Mouse (Mus musculus) duodenum, adult 2 months (tissue): Measurements from ENCODE around the gene Gm21440. TPM values are rescaled to one million over a fixed set of nuclear protein-coding genes. Genes with fewer than 3 reads are reported as not detected.

ENCODE experiments used
- polyA plus RNA-seq: library from polyadenylated mRNA; depleted of rRNA; stranded (reverse); fragments of >200 nt; gene quantifications from 2 replicates; pipeline ENCODE4 v1.2.3, GENCODE M21; 2012; ENCODE audit warnings: low replicate concordance; rRNA removed

Gene Gm21440
- polyA plus RNA-seq: not detected in 2 replicates

DNA sequence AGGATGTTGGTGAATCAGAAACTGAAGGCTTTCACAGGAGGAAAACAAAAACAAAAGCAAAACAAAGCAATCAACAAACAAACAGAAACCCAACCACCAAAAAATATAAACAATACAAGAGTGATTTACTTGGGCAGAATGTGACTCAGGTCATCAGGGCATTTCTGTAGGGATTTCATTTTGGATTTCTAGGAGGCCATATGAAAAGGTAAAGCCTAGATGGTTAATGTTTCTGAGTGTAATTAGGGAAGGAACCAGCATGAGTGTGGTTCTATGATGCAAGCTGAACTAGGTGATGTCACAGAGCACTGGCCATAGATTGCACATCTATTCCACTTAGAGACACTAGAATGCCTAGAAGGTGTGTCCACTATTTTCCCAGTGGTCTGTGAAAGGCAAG, at the start of gene Gm21440, which contains the start of gene Gm21454:
Gm21440 (plus strand) TSS at position 301 of the 400 bp plus-strand sequence.
Gm21454 (plus strand) TSS at position 352 of the 400 bp plus-strand sequence.

DNA sequence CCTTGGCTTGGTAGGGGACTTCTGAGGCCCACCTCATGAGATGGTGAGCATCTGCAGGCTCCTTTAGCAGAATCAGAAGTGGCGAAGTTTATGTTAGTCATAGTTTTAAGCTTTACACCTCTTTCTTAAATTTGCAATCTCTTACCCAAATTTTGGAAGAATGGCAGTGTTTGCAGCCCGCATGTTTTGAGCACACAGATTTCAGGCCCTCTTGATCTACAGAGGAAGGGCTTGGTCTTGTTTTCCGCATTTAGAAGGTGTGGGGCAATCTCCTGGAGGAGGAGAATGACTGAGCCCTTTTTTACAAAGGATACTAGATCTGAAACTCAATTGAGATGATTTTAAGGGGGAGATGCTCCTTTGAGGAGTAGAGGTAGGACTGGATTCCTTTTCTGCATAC, 28.4 kb upstream of the Gm21440 start, which contains the start of gene Gm21828:
Gm21828 (minus strand) TSS at position 101 of the 400 bp plus-strand sequence.

Other genes starting within 250 kb of the Gm21440 start
- not detected in 2 replicates for gene Gm20807, start 209.5 kb upstream of the Gm21440 start, polyA plus RNA-seq
- not detected in 2 replicates for gene Gm21891, start 118.9 kb upstream of the Gm21440 start, polyA plus RNA-seq
- not detected in 2 replicates for gene Gm21425, start 90.4 kb upstream of the Gm21440 start, polyA plus RNA-seq
- not detected in 2 replicates for gene Gm21828, start 28.5 kb upstream of the Gm21440 start, polyA plus RNA-seq
- not detected in 2 replicates for gene Gm21454, start 51 bp downstream of the Gm21440 start, polyA plus RNA-seq
- gene Gm21725, start 96.7 kb downstream of the Gm21440 start, polyA plus RNA-seq: not detected in 2 replicates
- not detected in 2 replicates for gene Gm21866, start 213.2 kb downstream of the Gm21440 start, polyA plus RNA-seq
- not detected in 2 replicates for gene Gm20773, start 241.6 kb downstream of the Gm21440 start, polyA plus RNA-seq